10 mouse cellular contexts compared by ENCODE assay signal in genomic region chr5:134946063-134946856, GRCm38 (mm10). TPM values are rescaled to one million over a fixed set of nuclear protein-coding genes. Genes with fewer than 3 reads are reported as not detected.
DNase-seq lines count a peak whose midpoint lies in the region; ATAC-seq and TF ChIP-seq lines count a peak whose summit lies in the region.
"Had no signal": no experiment of that assay in that cellular context is flagged by ENCODE, and none has a peak within 500 bp of the region (broad histone marks: within the 10 kb centered on the region; RNA-seq: fewer than 3 reads in every experiment).

No protein-coding gene starts in this region.

- no peak overlapping the region for H3K4me2 ChIP-seq in forebrain, embryonic 11.5 days (ENCODE audit: low read depth, low read length, severe bottlenecking)
- no peak overlapping the region for H3K4me2 ChIP-seq in forebrain, embryonic 16.5 days (ENCODE audit: low read length)
- H3K4me2 ChIP-seq in limb, embryonic 14.5 days (replicated peaks; ENCODE audit: low read depth, low read length, severe bottlenecking) = peak overlapping the region; percentile 15; the same call in 1 of the 2 replicates

- H3K27ac ChIP-seq in forebrain, embryonic 11.5 days (ENCODE audit: low read depth, low read length) = no peak overlapping the region
- H3K27ac ChIP-seq in forebrain, embryonic 16.5 days (ENCODE audit: low read length) = no peak overlapping the region
- no peak overlapping the region for H3K27ac ChIP-seq in bone marrow, adult 2 months (ENCODE audit: control insufficient read depth, insufficient read depth, low read depth, low read length, poor library complexity)
- H3K27ac ChIP-seq in limb, embryonic 14.5 days (replicated peaks; ENCODE audit: low read depth, low read length) = no peak overlapping the region

- H3K36me3 ChIP-seq in forebrain, embryonic 11.5 days (ENCODE audit: control insufficient read depth, insufficient read depth, low read length) = no peaks in the 10 kb centered on the region
- H3K36me3 ChIP-seq in forebrain, embryonic 16.5 days (ENCODE audit: control insufficient read depth, insufficient read depth) = no peaks in the 10 kb centered on the region
- H3K36me3 ChIP-seq in limb, embryonic 14.5 days (ENCODE audit: control insufficient read depth, insufficient read depth, low read length) = no peaks in the 10 kb centered on the region

- peaks cover 26% of the 10 kb centered on the region for H3K27me3 ChIP-seq in forebrain, embryonic 11.5 days (ENCODE audit: control insufficient read depth, insufficient read depth, low read length)
- peaks cover 24% of the 10 kb centered on the region for H3K27me3 ChIP-seq in forebrain, embryonic 16.5 days (replicated peaks; ENCODE audit: control insufficient read depth, insufficient read depth, low read length)
- H3K27me3 ChIP-seq in limb, embryonic 14.5 days (ENCODE audit: control insufficient read depth, insufficient read depth, low read length) = peaks cover 24% of the 10 kb centered on the region; the same call in 1 of the 2 replicates

- TF ChIP-seq POLR2A in lung, adult 2 months (IDR thresholded peaks at IDR 0.05; ENCODE audit: borderline replicate concordance, extremely low read depth, low read depth, low read length) = no peak
- no peak for TF ChIP-seq POLR2A in bone marrow, adult 2 months (IDR thresholded peaks at IDR 0.05; ENCODE audit: borderline replicate concordance, control insufficient read depth, low read depth, low read length)
- no peak for TF ChIP-seq POLR2A in limb, embryonic 14.5 days (IDR thresholded peaks at IDR 0.05; ENCODE audit: borderline replicate concordance, extremely low read depth, insufficient read depth, insufficient read length)

- no peak overlapping the region for H3K9ac ChIP-seq in forebrain, embryonic 11.5 days (ENCODE audit: low read length)
- no peak overlapping the region for H3K9ac ChIP-seq in forebrain, embryonic 16.5 days (replicated peaks; ENCODE audit: low read depth, low read length)
- H3K9ac ChIP-seq in limb, embryonic 14.5 days (ENCODE audit: low read depth, low read length, severe bottlenecking) = peak overlapping the region; percentile 34

- H3K9me3 ChIP-seq in forebrain, embryonic 11.5 days (ENCODE audit: control insufficient read depth, low read length) = no peaks in the 10 kb centered on the region
- no peaks in the 10 kb centered on the region for H3K9me3 ChIP-seq in forebrain, embryonic 16.5 days (ENCODE audit: control insufficient read depth, low read length)
- H3K9me3 ChIP-seq in limb, embryonic 14.5 days (ENCODE audit: control insufficient read depth, low read length) = no peaks in the 10 kb centered on the region

- no peak overlapping the region for H3K4me3 ChIP-seq in forebrain, embryonic 11.5 days (ENCODE audit: low read depth, low read length)
- H3K4me3 ChIP-seq in forebrain, embryonic 16.5 days (replicated peaks; ENCODE audit: low read length) = no peak overlapping the region
- H3K4me3 ChIP-seq in lung, adult 2 months (replicated peaks; ENCODE audit: extremely low read depth, low read depth, low read length) = peak overlapping the region; percentile 40
- peak overlapping the region; percentile 9 for H3K4me3 ChIP-seq in bone marrow, adult 2 months (replicated peaks; ENCODE audit: control insufficient read depth, low read depth, low read length)
- H3K4me3 ChIP-seq in limb, embryonic 14.5 days (replicated peaks; ENCODE audit: low read length) = peak overlapping the region; percentile 26

- DNase-seq in forebrain, embryonic 11.5 days (ENCODE audit: low spot score) = peak; percentile 53
- no peak for DNase-seq in lung, adult 2 months
- no peak for DNase-seq in lung, postnatal 14 days
- no peak for DNase-seq in limb, embryonic 14.5 days (ENCODE audit: low spot score)
- no peak for DNase-seq in frontal cortex, postnatal 14 days (ENCODE audit: low spot score in 2 of 2)
- DNase-seq: cerebellum, adult 2 months; right cerebral cortex, adult 18-20 months had no signal

- ATAC-seq in forebrain, embryonic 11.5 days (replicated peaks; ENCODE audit: low FRiP score) = no peak
- ATAC-seq in forebrain, embryonic 16.5 days = no peak
- ATAC-seq in limb, embryonic 14.5 days (ENCODE audit: low FRiP score, low read depth) = no peak
- no peak for ATAC-seq in frontal cortex, adult (ENCODE audit: low TSS enrichment)

- H3K4me1 ChIP-seq in forebrain, embryonic 11.5 days (replicated peaks; ENCODE audit: control insufficient read depth, insufficient read depth, low read length) = peaks cover 2% of the 10 kb centered on the region; the same call in 1 of the 2 replicates
- H3K4me1 ChIP-seq in forebrain, embryonic 16.5 days (replicated peaks; ENCODE audit: control insufficient read depth, insufficient read depth, low read length) = no peaks in the 10 kb centered on the region
- peaks cover 6% of the 10 kb centered on the region; the same call in 1 of the 2 replicates for H3K4me1 ChIP-seq in lung, adult 2 months (ENCODE audit: control insufficient read depth, insufficient read depth, low read length)
- H3K4me1 ChIP-seq in bone marrow, adult 2 months (ENCODE audit: control insufficient read depth, insufficient read depth, low read length) = no peaks in the 10 kb centered on the region; the same call in 1 of the 2 replicates
- H3K4me1 ChIP-seq in limb, embryonic 14.5 days (ENCODE audit: control insufficient read depth, insufficient read depth, low read length) = peaks cover 10% of the 10 kb centered on the region; the same call in 1 of the 2 replicates

- 15% methylated on average over 43 of the region's 43 CpGs for WGBS in forebrain, embryonic 11.5 days
- WGBS in forebrain, embryonic 16.5 days = 17% methylated on average over 43 of the region's 43 CpGs
- 51% methylated on average over 43 of the region's 43 CpGs for WGBS in lung, adult 2 months
- 80% methylated on average over 43 of the region's 43 CpGs for WGBS in bone marrow, adult 2 months
- WGBS in limb, embryonic 14.5 days = 21% methylated on average over 43 of the region's 43 CpGs

- TF ChIP-seq CTCF in lung, adult 2 months (IDR thresholded peaks at IDR 0.05; ENCODE audit: insufficient read depth, low read length) = no peak
- TF ChIP-seq CTCF in bone marrow, adult 2 months (IDR thresholded peaks at IDR 0.05; ENCODE audit: control insufficient read depth, insufficient read depth, low read length) = no peak

RNA-seq across cellular contexts. Expression of gene Cldn4, which starts 0.5 kb away (rescaled TPM):
- polyA plus RNA-seq in forebrain, embryonic 11.5 days (2014; fragmentation: Nextera tagmentation; extraction: Ambion mirVana) = 5.6 and 7.0 TPM in 2 replicates
- not detected in 2 replicates for polyA plus RNA-seq in forebrain, embryonic 16.5 days (2015; fragmentation: Nextera tagmentation; extraction: Ambion mirVana)
- polyA plus RNA-seq in lung, adult 2 months (2012; rRNA removed) = 9.2 and 18.9 TPM in 2 replicates
- 11.1 TPM in 1 of 2 replicates, not detected in the other for polyA plus RNA-seq in bone marrow, adult 2 months (2011; ENCODE audit: insufficient read depth, insufficient read length, low replicate concordance, missing spikeins)
- polyA plus RNA-seq in limb, embryonic 14.5 days (2012; rRNA removed) = 48.4 and 50.0 TPM in 2 replicates
- polyA plus RNA-seq in limb, embryonic 14.5 days (2014; fragmentation: Nextera tagmentation; extraction: Ambion mirVana) = 49.3 and 61.5 TPM in 2 replicates

RNA-seq across cellular contexts. Expression of gene Mettl27, which starts 14.1 kb away (rescaled TPM):
- polyA plus RNA-seq in forebrain, embryonic 11.5 days (2014; fragmentation: Nextera tagmentation; extraction: Ambion mirVana) = 7.3 and 10.4 TPM in 2 replicates
- 8.4 and 10.6 TPM in 2 replicates for polyA plus RNA-seq in forebrain, embryonic 16.5 days (2015; fragmentation: Nextera tagmentation; extraction: Ambion mirVana)
- 16.3 and 23.2 TPM in 2 replicates for polyA plus RNA-seq in lung, adult 2 months (2012; rRNA removed)
- polyA plus RNA-seq in bone marrow, adult 2 months (2011; ENCODE audit: insufficient read depth, insufficient read length, low replicate concordance, missing spikeins) = 9.9 and 11.4 TPM in 2 replicates
- polyA plus RNA-seq in limb, embryonic 14.5 days (2012; rRNA removed) = 14.8 and 14.9 TPM in 2 replicates
- polyA plus RNA-seq in limb, embryonic 14.5 days (2014; fragmentation: Nextera tagmentation; extraction: Ambion mirVana) = 18.9 and 21.3 TPM in 2 replicates

RNA-seq across cellular contexts. Expression of gene Cldn13, which starts 30.9 kb away (rescaled TPM):
- 3.6 and 3.8 TPM in 2 replicates for polyA plus RNA-seq in forebrain, embryonic 11.5 days (2014; fragmentation: Nextera tagmentation; extraction: Ambion mirVana)
- polyA plus RNA-seq in forebrain, embryonic 16.5 days (2015; fragmentation: Nextera tagmentation; extraction: Ambion mirVana) = not detected in 2 replicates
- polyA plus RNA-seq in lung, adult 2 months (2012; rRNA removed) = not detected in 2 replicates
- polyA plus RNA-seq in bone marrow, adult 2 months (2011; ENCODE audit: insufficient read depth, insufficient read length, low replicate concordance, missing spikeins) = 224 and 283 TPM in 2 replicates
- polyA plus RNA-seq in limb, embryonic 14.5 days (2012; rRNA removed) = 0.33 TPM in 2 replicates
- not detected in 2 replicates for polyA plus RNA-seq in limb, embryonic 14.5 days (2014; fragmentation: Nextera tagmentation; extraction: Ambion mirVana)
- polyA plus RNA-seq: cerebellum, adult 2 months had no signal

RNA-seq across cellular contexts. Expression of gene Tmem270, which starts 39.7 kb away (rescaled TPM):
- polyA plus RNA-seq in forebrain, embryonic 11.5 days (2014; fragmentation: Nextera tagmentation; extraction: Ambion mirVana) = not detected in 2 replicates
- polyA plus RNA-seq in forebrain, embryonic 16.5 days (2015; fragmentation: Nextera tagmentation; extraction: Ambion mirVana) = not detected in 2 replicates
- not detected in 2 replicates for polyA plus RNA-seq in lung, adult 2 months (2012; rRNA removed)
- not detected in 2 replicates for polyA plus RNA-seq in bone marrow, adult 2 months (2011; ENCODE audit: insufficient read depth, insufficient read length, low replicate concordance, missing spikeins)
- not detected in 2 replicates for polyA plus RNA-seq in limb, embryonic 14.5 days (2012; rRNA removed)
- not detected in 2 replicates for polyA plus RNA-seq in limb, embryonic 14.5 days (2014; fragmentation: Nextera tagmentation; extraction: Ambion mirVana)
- polyA plus RNA-seq: cerebellum, adult 2 months had no signal

RNA-seq across cellular contexts. Expression of gene Cldn3, which starts 39.8 kb away (rescaled TPM):
- 4.4 and 7.3 TPM in 2 replicates for polyA plus RNA-seq in forebrain, embryonic 11.5 days (2014; fragmentation: Nextera tagmentation; extraction: Ambion mirVana)
- polyA plus RNA-seq in forebrain, embryonic 16.5 days (2015; fragmentation: Nextera tagmentation; extraction: Ambion mirVana) = 13.0 and 13.6 TPM in 2 replicates
- 333 and 552 TPM in 2 replicates for polyA plus RNA-seq in lung, adult 2 months (2012; rRNA removed)
- not detected in 2 replicates for polyA plus RNA-seq in bone marrow, adult 2 months (2011; ENCODE audit: insufficient read depth, insufficient read length, low replicate concordance, missing spikeins)
- polyA plus RNA-seq in limb, embryonic 14.5 days (2012; rRNA removed) = 7.2 and 8.8 TPM in 2 replicates
- 14.7 and 18.3 TPM in 2 replicates for polyA plus RNA-seq in limb, embryonic 14.5 days (2014; fragmentation: Nextera tagmentation; extraction: Ambion mirVana)

Comparison
In these comparisons a context has a peak if more than half of its experiments do, and no peak if none do; other contexts are left out.
1. H3K4me3 ChIP-seq: peak in lung, adult 2 months (single experiment), bone marrow, adult 2 months (single experiment) and limb, embryonic 14.5 days (single experiment); none in forebrain, embryonic 11.5 days (single experiment) and forebrain, embryonic 16.5 days (single experiment).
2. RNA of gene Cldn13, which starts 30.9 kb away (polyA plus RNA-seq): 224 to 283 TPM in bone marrow, adult 2 months; 3.6 to 3.8 TPM in forebrain, embryonic 11.5 days, 0.33 TPM in limb, embryonic 14.5 days, not detected in forebrain, embryonic 16.5 days and not detected in lung, adult 2 months; every median in the first group is over 10 times any median in the second.